Mouse (Mus musculus): Measurements from ENCODE around the gene Hoxc12. TPM values are rescaled to one million over a fixed set of nuclear protein-coding genes. Genes with fewer than 3 reads are reported as not detected.

Hoxc12 gene
- polyA plus RNA-seq (2015; fragmentation: Illumina TruSeq; extraction: RNeasy Lipid Tissue Mini Kit (QIAGEN cat#74804); ENCODE audit: low read depth, low replicate concordance): not detected

DNA sequence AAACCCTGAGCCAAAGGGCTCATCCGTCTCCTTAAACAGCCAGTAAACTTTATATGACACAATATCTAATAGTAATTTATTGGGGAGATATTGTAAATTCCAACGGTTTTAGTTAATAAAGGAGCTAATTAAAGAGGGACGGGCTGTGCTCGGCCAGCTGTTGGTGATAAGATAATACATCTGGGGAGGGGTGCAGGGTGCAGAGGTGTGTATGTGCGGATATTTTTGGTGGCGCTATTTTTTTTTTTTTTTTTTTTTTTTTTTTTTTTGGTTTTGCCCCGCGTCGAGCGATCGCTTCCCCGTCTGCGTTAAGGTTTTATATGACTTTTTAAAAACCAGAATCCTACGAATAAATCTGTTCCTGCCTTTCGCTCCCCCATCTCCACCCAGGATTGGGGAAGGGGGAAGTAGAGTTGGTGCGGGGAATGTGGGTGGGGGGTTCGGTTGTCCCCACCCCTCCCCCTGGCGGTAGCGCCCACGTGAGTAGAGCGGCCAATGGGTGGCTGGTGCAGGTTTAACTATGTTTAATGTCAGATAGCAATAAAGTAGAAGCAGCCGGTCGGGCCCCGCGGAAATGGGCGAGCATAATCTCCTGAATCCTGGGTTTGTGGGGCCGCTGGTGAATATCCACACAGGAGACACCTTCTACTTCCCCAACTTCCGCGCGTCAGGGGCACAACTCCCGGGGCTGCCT, at the start of gene Hoxc12:
TSS of gene Hoxc12 (plus strand) at position 479 of the 694 bp plus-strand sequence.

DNA sequence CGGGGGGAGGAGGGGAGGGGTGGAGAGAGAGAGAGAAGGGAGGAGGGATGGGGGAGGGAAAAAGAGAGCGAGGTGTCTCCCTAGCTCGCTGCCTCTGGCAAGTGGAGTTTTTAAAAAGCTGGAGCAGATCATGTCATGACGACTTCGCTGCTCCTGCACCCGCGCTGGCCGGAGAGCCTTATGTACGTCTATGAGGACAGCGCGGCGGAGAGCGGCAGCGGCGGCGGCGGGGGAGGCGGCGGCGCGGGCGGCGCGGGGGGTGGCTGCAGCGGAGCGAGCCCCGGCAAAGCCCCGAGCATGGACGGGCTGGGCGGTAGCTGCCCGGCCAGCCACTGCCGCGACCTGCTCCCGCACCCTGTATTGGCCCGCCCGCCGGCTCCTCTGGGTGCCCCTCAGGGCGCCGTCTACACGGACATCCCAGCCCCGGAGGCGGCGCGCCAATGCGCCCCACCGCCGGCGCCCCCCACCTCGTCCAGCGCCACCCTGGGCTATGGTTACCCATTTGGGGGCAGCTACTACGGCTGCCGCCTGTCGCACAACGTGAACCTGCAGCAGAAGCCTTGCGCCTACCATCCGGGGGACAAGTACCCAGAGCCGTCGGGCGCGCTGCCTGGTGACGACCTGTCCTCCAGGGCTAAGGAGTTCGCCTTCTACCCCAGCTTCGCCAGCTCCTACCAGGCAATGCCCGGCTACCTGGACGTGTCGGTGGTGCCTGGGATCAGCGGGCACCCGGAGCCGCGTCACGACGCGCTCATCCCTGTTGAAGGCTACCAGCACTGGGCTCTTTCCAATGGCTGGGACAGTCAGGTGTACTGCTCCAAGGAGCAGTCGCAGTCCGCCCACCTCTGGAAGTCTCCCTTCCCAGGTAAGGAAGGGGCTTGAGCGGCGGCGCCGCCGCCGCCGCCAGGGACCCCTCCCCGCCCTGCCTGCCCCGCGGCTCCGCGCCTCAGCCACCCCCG, 15.2 kb upstream of the Hoxc12 start, which contains the start of gene Hoxc13:
TSS of gene Hoxc13 (plus strand) at position 51 of the 959 bp plus-strand sequence.

DNA sequence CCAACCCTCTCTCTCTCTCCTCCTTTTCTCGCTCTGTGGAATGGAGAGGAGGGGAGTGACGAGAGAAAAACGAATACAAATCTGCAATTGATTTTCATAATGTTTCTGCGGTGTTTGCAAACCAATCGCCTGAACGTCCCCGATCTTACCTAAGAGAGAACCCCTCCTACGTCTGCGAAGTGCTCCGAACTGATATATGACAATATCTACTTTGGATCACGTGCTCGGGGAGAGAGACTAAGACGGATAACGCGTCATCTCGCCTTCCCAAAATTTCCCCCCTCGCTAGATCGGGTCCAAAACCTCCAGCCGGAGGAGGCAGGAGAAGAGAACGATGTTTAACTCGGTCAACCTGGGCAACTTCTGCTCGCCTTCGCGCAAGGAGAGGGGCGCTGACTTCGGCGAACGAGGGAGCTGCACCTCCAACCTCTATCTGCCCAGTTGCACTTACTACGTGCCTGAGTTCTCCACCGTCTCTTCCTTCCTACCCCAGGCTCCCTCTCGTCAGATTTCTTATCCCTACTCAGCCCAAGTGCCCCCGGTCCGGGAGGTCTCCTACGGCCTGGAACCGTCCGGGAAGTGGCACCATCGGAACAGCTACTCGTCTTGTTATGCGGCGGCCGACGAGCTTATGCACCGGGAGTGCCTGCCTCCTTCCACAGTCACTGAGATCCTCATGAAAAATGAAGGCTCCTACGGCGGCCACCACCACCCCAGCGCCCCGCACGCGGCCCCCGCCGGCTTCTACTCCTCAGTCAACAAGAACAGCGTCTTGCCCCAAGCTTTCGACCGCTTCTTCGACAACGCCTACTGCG, 17.8 kb downstream of the Hoxc12 start, which contains the start of gene Hoxc11:
TSS of gene Hoxc11 (plus strand) at position 236 of the 815 bp plus-strand sequence.

DNA sequence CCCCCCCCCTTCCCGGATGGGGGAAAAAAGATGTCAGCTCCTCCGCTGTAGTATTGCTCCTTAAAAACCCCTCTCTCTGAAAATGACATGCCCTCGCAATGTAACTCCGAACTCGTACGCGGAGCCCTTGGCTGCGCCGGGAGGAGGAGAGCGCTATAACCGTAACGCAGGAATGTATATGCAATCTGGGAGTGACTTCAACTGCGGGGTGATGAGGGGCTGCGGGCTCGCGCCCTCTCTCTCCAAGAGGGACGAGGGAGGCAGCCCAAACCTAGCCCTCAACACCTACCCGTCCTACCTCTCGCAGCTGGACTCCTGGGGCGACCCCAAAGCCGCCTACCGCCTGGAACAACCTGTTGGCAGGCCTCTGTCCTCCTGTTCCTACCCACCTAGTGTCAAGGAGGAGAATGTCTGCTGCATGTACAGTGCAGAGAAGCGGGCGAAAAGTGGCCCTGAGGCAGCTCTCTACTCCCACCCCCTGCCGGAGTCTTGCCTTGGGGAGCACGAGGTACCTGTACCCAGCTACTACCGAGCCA, 30.3 kb downstream of the Hoxc12 start, which contains the start of gene Hoxc10:
TSS of gene Hoxc10 (plus strand) at position 21 of the 536 bp plus-strand sequence.

DNA sequence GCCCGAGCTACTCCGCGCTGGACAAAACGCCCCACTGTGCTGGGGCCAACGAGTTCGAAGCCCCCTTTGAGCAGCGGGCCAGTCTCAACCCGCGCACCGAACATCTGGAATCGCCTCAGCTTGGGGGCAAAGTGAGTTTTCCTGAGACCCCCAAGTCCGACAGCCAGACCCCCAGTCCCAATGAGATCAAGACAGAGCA, 30.7 kb downstream of the Hoxc12 start, which contains the start of gene Hoxc5:
TSS of gene Hoxc5 (plus strand) at position 132 of the 199 bp plus-strand sequence.

DNA sequence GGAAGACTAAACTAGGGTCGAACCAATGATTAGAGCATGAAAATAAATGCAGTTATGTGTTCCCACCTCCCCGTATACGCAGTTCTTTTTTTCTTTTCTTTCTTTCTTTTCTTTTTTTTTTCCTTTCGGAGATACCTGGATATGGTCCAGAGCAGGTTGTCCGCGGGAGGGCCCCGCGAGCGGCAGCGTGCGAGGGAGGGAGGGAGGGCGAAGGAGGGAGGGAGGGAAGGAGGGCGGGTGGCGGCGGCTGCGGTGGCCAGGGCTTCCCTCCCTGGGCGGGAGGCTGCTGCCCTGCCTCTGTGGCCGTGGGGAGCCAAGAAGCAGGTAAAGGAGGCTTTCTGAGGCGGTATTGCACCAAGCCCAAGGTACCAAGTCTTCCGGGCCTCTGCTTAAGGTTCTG, 39.6 kb downstream of the Hoxc12 start, which contains the start of gene Hoxc9:
TSS of gene Hoxc9 (plus strand) at position 269 of the 400 bp plus-strand sequence.

Other genes with a start within 250 kb of the Hoxc12 start
- gene Calcoco1, start 214.6 kb upstream of the Hoxc12 start, polyA plus RNA-seq (2015; fragmentation: Illumina TruSeq; extraction: RNeasy Lipid Tissue Mini Kit (QIAGEN cat#74804); ENCODE audit: low read depth, low replicate concordance): 55.8 TPM
- not detected for gene Hoxc13, start 15.7 kb upstream of the Hoxc12 start, polyA plus RNA-seq (2015; fragmentation: Illumina TruSeq; extraction: RNeasy Lipid Tissue Mini Kit (QIAGEN cat#74804); ENCODE audit: low read depth, low replicate concordance)
- gene Hoxc11, start 17.7 kb downstream of the Hoxc12 start, polyA plus RNA-seq (2015; fragmentation: Illumina TruSeq; extraction: RNeasy Lipid Tissue Mini Kit (QIAGEN cat#74804); ENCODE audit: low read depth, low replicate concordance): not detected
- not detected for gene Hoxc10, start 30.0 kb downstream of the Hoxc12 start, polyA plus RNA-seq (2015; fragmentation: Illumina TruSeq; extraction: RNeasy Lipid Tissue Mini Kit (QIAGEN cat#74804); ENCODE audit: low read depth, low replicate concordance)
- gene Hoxc5, start 30.7 kb downstream of the Hoxc12 start, polyA plus RNA-seq (2015; fragmentation: Illumina TruSeq; extraction: RNeasy Lipid Tissue Mini Kit (QIAGEN cat#74804); ENCODE audit: low read depth, low replicate concordance): not detected
- gene Hoxc9, start 39.7 kb downstream of the Hoxc12 start, polyA plus RNA-seq (2015; fragmentation: Illumina TruSeq; extraction: RNeasy Lipid Tissue Mini Kit (QIAGEN cat#74804); ENCODE audit: low read depth, low replicate concordance): not detected
- not detected for gene Hoxc8, start 53.9 kb downstream of the Hoxc12 start, polyA plus RNA-seq (2015; fragmentation: Illumina TruSeq; extraction: RNeasy Lipid Tissue Mini Kit (QIAGEN cat#74804); ENCODE audit: low read depth, low replicate concordance)
- not detected for gene Hoxc6, start 61.5 kb downstream of the Hoxc12 start, polyA plus RNA-seq (2015; fragmentation: Illumina TruSeq; extraction: RNeasy Lipid Tissue Mini Kit (QIAGEN cat#74804); ENCODE audit: low read depth, low replicate concordance)
- gene Hoxc4, start 82.2 kb downstream of the Hoxc12 start, polyA plus RNA-seq (2015; fragmentation: Illumina TruSeq; extraction: RNeasy Lipid Tissue Mini Kit (QIAGEN cat#74804); ENCODE audit: low read depth, low replicate concordance): not detected
- 17.3 TPM for gene Smug1, start 230.3 kb downstream of the Hoxc12 start, polyA plus RNA-seq (2015; fragmentation: Illumina TruSeq; extraction: RNeasy Lipid Tissue Mini Kit (QIAGEN cat#74804); ENCODE audit: low read depth, low replicate concordance)